Mouse (Mus musculus) cortical plate, adult 2 months (tissue): ENCODE measurements around the gene Creg2.

Experiments used
- CTCF ChIP-seq: fragments of 200-500 bp; IDR thresholded peaks from 2 replicates; pipeline ENCODE4 v1.5.1; 2011; ENCODE audit warnings: mild to moderate bottlenecking, control low read depth, low read length; ENCODE audit not compliant: insufficient read depth; ENCODE audit errors: extremely low read depth
- POLR2A ChIP-seq: fragments of 200-500 bp; IDR thresholded peaks from 2 replicates; pipeline ENCODE4 v1.6.1; 2011; ENCODE audit warnings: mild to moderate bottlenecking, low read length, control low read depth; ENCODE audit not compliant: insufficient read depth; ENCODE audit errors: extremely low read depth

DNA sequence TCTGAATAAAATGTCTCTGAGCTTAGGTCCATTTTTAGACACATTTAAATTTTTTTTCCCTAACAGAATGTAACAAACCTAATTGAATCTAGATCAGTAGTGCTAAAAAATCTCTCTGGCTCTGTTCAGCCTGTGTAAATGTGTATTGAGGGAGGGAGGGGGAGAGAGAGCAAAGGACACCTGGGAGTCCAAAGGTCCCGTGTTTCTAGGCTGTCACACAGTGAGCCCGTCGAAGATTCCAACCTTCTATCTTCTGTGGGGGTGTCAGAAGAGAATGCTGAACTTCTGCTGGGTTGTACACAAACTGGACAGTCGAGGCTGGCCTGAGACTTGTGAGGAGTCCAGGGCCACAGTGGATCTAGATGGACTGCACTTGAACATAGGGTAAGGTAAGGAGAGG lies 59.2 kb downstream of the Creg2 start:
- TF ChIP-seq CTCF (no peak), POLR2A (no peak)
